Mouse (Mus musculus): ENCODE measurements around the gene Tha1.
A peak's percentile ranks its signal among the peaks of the same experiment; 100 is the strongest.

The Tha1 gene

GRCm38 (mm10) chr11:117872861-117873608 lies at the start of gene Tha1:
Tha1 (minus strand) TSS chr11:117873481.
- peak; percentile 90 for DNase-seq

GRCm38 (mm10) chr11:117919211-117919610 lies 45.9 kb upstream of the Tha1 start:
- DNase-seq = peak; percentile 56

- DNase-seq = no peak
Measured at GRCm38 (mm10) chr11:117918541-117918940, 45.3 kb upstream of the Tha1 start.

GRCm38 (mm10) chr11:117915837-117916236 lies 42.6 kb upstream of the Tha1 start:
- DNase-seq = no peak

GRCm38 (mm10) chr11:117915341-117915740 lies 42.1 kb upstream of the Tha1 start:
- no peak for DNase-seq

GRCm38 (mm10) chr11:117914531-117914930 lies 41.2 kb upstream of the Tha1 start:
- no peak for DNase-seq

GRCm38 (mm10) chr11:117912684-117913352 lies 39.5 kb upstream of the Tha1 start:
- DNase-seq = peak; percentile 90

- no peak for DNase-seq
Measured at GRCm38 (mm10) chr11:117909337-117909736, 36.1 kb upstream of the Tha1 start.

- no peak for DNase-seq
Measured at GRCm38 (mm10) chr11:117904442-117904841, 31.2 kb upstream of the Tha1 start.

GRCm38 (mm10) chr11:117902282-117902681 lies 29.0 kb upstream of the Tha1 start:
- DNase-seq = no peak

- DNase-seq = no peak
Measured at GRCm38 (mm10) chr11:117896533-117896932, 23.3 kb upstream of the Tha1 start.

GRCm38 (mm10) chr11:117894676-117895075 lies 21.4 kb upstream of the Tha1 start:
- DNase-seq = no peak

- DNase-seq = no peak
Measured at GRCm38 (mm10) chr11:117892199-117892598, 18.9 kb upstream of the Tha1 start.

- no peak for DNase-seq
Measured at GRCm38 (mm10) chr11:117891581-117892175, 18.4 kb upstream of the Tha1 start.

GRCm38 (mm10) chr11:117890519-117891282 lies 17.4 kb upstream of the Tha1 start:
- DNase-seq = peak; percentile 64

- no peak for DNase-seq
Measured at GRCm38 (mm10) chr11:117889887-117890340, 16.6 kb upstream of the Tha1 start.

- DNase-seq = no peak
Measured at GRCm38 (mm10) chr11:117888853-117889822, 15.9 kb upstream of the Tha1 start.

GRCm38 (mm10) chr11:117888168-117888852 lies 15.0 kb upstream of the Tha1 start:
- DNase-seq = no peak

GRCm38 (mm10) chr11:117886000-117886399 lies 12.7 kb upstream of the Tha1 start:
- DNase-seq = no peak

GRCm38 (mm10) chr11:117882208-117882607 lies 8.9 kb upstream of the Tha1 start:
- DNase-seq = peak; percentile 42

- peak; percentile 76 for DNase-seq
Measured at GRCm38 (mm10) chr11:117881787-117882186, 8.5 kb upstream of the Tha1 start.
